Mouse (Mus musculus) heart, embryonic 14.5 days (tissue): ENCODE data around the gene Creb3l2. TPM values are rescaled to one million over a fixed set of nuclear protein-coding genes. Genes with fewer than 3 reads are reported as not detected.

Experiments used
- ATAC-seq: fragments of 200-750 bp; cut with Nextera tagmentation; 2 replicates; pipeline ENCODE4 v1.8.0; 2017; ENCODE audit warnings: low read depth, moderate TSS enrichment; ENCODE audit not compliant: insufficient number of reproducible peaks, insufficient read depth, low FRiP score
- H3K27ac ChIP-seq, 2 experiments: fragments of 200-500 bp in 1 of 2; fragments of 300-500 bp in 1 of 2; sonication (generic) in 1 of 2; replicated peaks in 1 of 2; 2 replicates each; pipeline ENCODE4 v1.5.1; 2012 to 2014; ENCODE audit warnings: low read depth in 2 of 2, low read length in 2 of 2, control low read depth in 1 of 2, mild to moderate bottlenecking in 1 of 2, mixed read lengths in 1 of 2; ENCODE audit not compliant: control insufficient read depth in 1 of 2, insufficient read depth in 1 of 2
- H3K27me3 ChIP-seq: fragments of 300-500 bp; sonication (generic); 2 replicates; pipeline ENCODE4 v1.6.1; 2014; ENCODE audit warnings: mild to moderate bottlenecking, low read length, control low read depth; ENCODE audit not compliant: control insufficient read depth, insufficient read depth
- H3K36me3 ChIP-seq: fragments of 300-500 bp; sonication (generic); 2 replicates; pipeline ENCODE4 v1.6.1; 2014; ENCODE audit warnings: mild to moderate bottlenecking, control low read depth, low read length, mixed read lengths; ENCODE audit not compliant: control insufficient read depth, insufficient read depth
- H3K4me1 ChIP-seq, 2 experiments: fragments of 200-500 bp in 1 of 2; fragments of 300-500 bp in 1 of 2; sonication (generic) in 1 of 2; 2 replicates each; pipeline ENCODE4 v1.6.1; 2012 to 2014; ENCODE audit warnings: low read length in 2 of 2, control low read depth in 1 of 2, mixed read lengths in 1 of 2; ENCODE audit not compliant: control insufficient read depth in 2 of 2, insufficient read depth in 2 of 2
- H3K4me2 ChIP-seq: fragments of 300-500 bp; sonication (generic); 2 replicates; pipeline ENCODE4 v1.6.1; 2014; ENCODE audit warnings: mild to moderate bottlenecking, low read length
- H3K4me3 ChIP-seq, 2 experiments: fragments of 200-500 bp in 1 of 2; fragments of 300-500 bp in 1 of 2; sonication (generic) in 1 of 2; 2 replicates each; pipeline ENCODE4 v1.5.1; 2012 to 2014; ENCODE audit warnings: low read length in 2 of 2, mild to moderate bottlenecking in 2 of 2, control low read depth in 1 of 2, low read depth in 1 of 2, moderate library complexity in 1 of 2; ENCODE audit not compliant: control insufficient read depth in 1 of 2, insufficient read depth in 1 of 2
- H3K9ac ChIP-seq: fragments of 300-500 bp; sonication (generic); 2 replicates; pipeline ENCODE4 v1.6.1; 2014; ENCODE audit warnings: mild to moderate bottlenecking, low read length
- H3K9me3 ChIP-seq: fragments of 300-500 bp; sonication (generic); 2 replicates; pipeline ENCODE4 v1.6.1; 2016; ENCODE audit warnings: low read length, control low read depth; ENCODE audit not compliant: control insufficient read depth
- WGBS: fragments of 180-500 bp; shearing (Covaris S2); extraction: QIAGEN DNeasy Blood & Tissue Kit; methylation state at CpG from one replicate; pipeline ENCODE4 v1.1.7; 2014; 5-methylcytosine and 5-hydroxymethylcytosine counted together
- polyA plus RNA-seq: library from polyadenylated mRNA; unstranded; fragments of >200 nt; fragmentation: Nextera tagmentation; extraction: Ambion mirVana; gene quantifications from 2 replicates; pipeline ENCODE4 v1.2.1, GENCODE M21; 2014

Creb3l2 gene
- polyA plus RNA-seq, 1 experiment from 2014 or later: 39.9 TPM

DNA sequence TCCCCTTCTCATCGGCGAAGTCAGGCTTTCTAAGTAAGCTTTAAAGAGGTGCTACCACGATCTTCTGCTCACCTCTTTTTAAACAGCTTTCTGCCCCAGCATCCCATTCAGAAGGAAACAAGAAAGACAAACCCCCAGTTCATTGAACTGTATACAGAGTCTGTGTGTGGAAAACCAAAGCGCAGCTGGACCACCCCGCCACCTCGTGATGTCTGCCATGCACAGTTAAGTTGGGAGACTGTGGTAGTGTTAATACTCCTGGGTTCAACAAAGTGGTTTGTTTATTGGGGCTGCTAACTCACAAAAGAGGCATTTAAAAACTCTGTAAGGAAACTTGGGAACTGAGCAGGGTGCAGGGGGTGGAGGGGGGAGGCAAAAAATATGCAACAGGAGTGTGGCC is 49.7 kb downstream of the Creb3l2 start:
- no peak overlapping the region for H3K4me2 ChIP-seq
- H3K36me3 ChIP-seq: peaks cover 10% of the 10 kb centered on the region; the same call in 1 of the 2 replicates
- no peaks in the 10 kb centered on the region for H3K27me3 ChIP-seq
- no peaks in the 10 kb centered on the region for H3K9me3 ChIP-seq
- no peak overlapping the region for H3K4me3 ChIP-seq
- H3K27ac ChIP-seq: peak overlapping the region in 1 of 2 experiments; percentile 53; a peak in 2 of 4 replicates
- WGBS: 84% methylated on average over 6 of the region's 6 CpGs
- no peak for ATAC-seq
- H3K4me1 ChIP-seq: peaks cover 47 to 98% of the 10 kb centered on the region in 2 experiments
- no peak overlapping the region; the same call in 1 of the 2 replicates for H3K9ac ChIP-seq

- no peaks in the 10 kb centered on the region for H3K27me3 ChIP-seq
- no peak overlapping the region for H3K4me2 ChIP-seq
- H3K4me3 ChIP-seq: no peak overlapping the region
- 53% methylated on average over 7 of the region's 7 CpGs for WGBS
- peak overlapping the region; percentile 42 to 53; a peak in 3 of 4 replicates for H3K27ac ChIP-seq
- 0 out of 2 replicates have a peak, but pooled peaks have one; percentile 14 for ATAC-seq
- no peaks in the 10 kb centered on the region for H3K9me3 ChIP-seq
- H3K36me3 ChIP-seq: peaks cover 6% of the 10 kb centered on the region; the same call in 1 of the 2 replicates
- H3K4me1 ChIP-seq: peaks cover 47 to 97% of the 10 kb centered on the region in 2 experiments
- H3K9ac ChIP-seq: no peak overlapping the region
These were observed 50.6 kb downstream of the Creb3l2 start for GRCm38 (mm10) chr6:37391313-37391712.

DNA sequence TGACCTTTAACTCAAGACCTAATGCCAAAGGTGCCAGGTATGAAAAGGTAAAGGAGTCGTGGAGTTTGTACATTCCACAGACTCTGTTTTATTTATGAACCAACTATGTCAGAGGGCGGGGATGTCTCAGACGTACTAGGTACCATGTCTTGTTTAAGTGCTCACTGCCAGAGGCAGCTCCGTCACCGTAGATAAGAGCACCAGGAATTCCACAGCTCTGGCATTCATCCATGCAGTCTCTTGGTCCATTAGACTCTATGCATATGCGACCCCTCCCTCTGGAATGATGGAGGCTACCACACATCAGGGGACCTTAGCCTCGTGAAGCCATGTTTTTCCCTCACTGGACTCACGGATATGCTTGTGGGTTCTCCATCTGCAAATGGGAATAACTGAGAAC is 53.0 kb downstream of the Creb3l2 start:
- WGBS: 12% methylated on average over 8 of the region's 8 CpGs
- Histone ChIP-seq H3K36me3 (peaks cover 11% of the 10 kb centered on the region; the same call in 1 of the 2 replicates), H3K27me3 (no peaks in the 10 kb centered on the region), H3K27ac (peak overlapping the region; percentile 75 to 76), H3K9me3 (no peaks in the 10 kb centered on the region), H3K4me2 (peak overlapping the region; percentile 34), H3K4me1 (peaks cover 42 to 96% of the 10 kb centered on the region in 2 experiments), H3K4me3 (no peak overlapping the region), H3K9ac (no peak overlapping the region)
- peak; percentile 78 for ATAC-seq

- Histone ChIP-seq H3K27ac (peak overlapping the region; percentile 75 to 76), H3K4me3 (no peak overlapping the region), H3K36me3 (peaks cover 13% of the 10 kb centered on the region; the same call in 1 of the 2 replicates), H3K9me3 (no peaks in the 10 kb centered on the region), H3K4me1 (peaks cover 42 to 96% of the 10 kb centered on the region in 2 experiments), H3K4me2 (peak overlapping the region; percentile 34), H3K9ac (no peak overlapping the region), H3K27me3 (no peaks in the 10 kb centered on the region)
- ATAC-seq: no peak
- 15% methylated on average over 6 of the region's 6 CpGs for WGBS
These were observed 53.4 kb downstream of the Creb3l2 start for GRCm38 (mm10) chr6:37388501-37388900.

- no peak overlapping the region for H3K4me3 ChIP-seq
- H3K4me1 ChIP-seq: peaks cover 37 to 87% of the 10 kb centered on the region in 2 experiments
- 76% methylated on average over 4 of the region's 4 CpGs for WGBS
- H3K9me3 ChIP-seq: no peaks in the 10 kb centered on the region
- H3K4me2 ChIP-seq: no peak overlapping the region
- peaks cover 13% of the 10 kb centered on the region; the same call in 1 of the 2 replicates for H3K36me3 ChIP-seq
- ATAC-seq: no peak
- H3K27ac ChIP-seq: peak overlapping the region in 1 of 2 experiments; percentile 76; a peak in 1 of 4 replicates
- H3K27me3 ChIP-seq: no peaks in the 10 kb centered on the region
- H3K9ac ChIP-seq: no peak overlapping the region
These were observed 54.7 kb downstream of the Creb3l2 start for GRCm38 (mm10) chr6:37387281-37387680.

DNA sequence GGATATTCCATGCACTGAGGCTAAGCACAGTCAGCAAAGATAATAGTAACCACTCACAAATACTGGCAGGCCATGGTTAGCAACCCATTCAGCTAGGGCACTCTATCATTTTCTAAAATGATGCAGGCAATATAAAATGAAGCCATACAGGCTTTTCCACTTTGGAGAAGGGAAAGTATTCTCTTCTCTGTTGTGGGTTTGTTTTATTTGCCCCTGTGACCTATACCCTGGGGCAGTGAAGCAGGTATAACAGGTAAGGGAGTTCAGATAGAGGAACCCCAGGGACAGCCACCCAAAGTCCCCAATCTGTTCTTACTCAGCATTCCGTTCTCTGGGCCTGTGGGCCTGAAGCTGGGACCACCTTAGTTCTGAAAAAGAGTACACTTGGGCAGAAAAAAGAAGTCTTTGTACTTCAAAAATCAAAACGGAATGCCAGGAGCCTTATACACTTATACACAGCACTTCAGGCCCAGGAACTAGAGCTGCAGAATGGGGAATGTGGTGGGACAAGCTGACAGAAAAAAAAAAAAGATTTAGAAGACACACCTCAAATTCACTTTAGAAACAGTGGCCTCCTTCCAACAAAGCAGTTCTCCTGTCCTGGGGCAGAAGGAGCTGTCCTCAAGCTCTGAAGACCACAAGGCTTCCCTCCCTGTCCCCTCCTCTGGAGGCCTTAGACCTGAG is 56.2 kb downstream of the Creb3l2 start:
- 80% methylated on average over 2 of the region's 2 CpGs for WGBS
- H3K9me3 ChIP-seq: no peaks in the 10 kb centered on the region
- H3K9ac ChIP-seq: 0 out of 2 replicates have a peak overlapping the region, but pooled peaks have one; percentile 6
- no peaks in the 10 kb centered on the region for H3K27me3 ChIP-seq
- peaks cover 15% of the 10 kb centered on the region; the same call in 1 of the 2 replicates for H3K36me3 ChIP-seq
- H3K4me2 ChIP-seq: no peak overlapping the region
- no peak overlapping the region; a peak in 1 of 4 replicates for H3K27ac ChIP-seq
- peaks cover 22 to 74% of the 10 kb centered on the region in 2 experiments for H3K4me1 ChIP-seq
- ATAC-seq: no peak
- no peak overlapping the region for H3K4me3 ChIP-seq

DNA sequence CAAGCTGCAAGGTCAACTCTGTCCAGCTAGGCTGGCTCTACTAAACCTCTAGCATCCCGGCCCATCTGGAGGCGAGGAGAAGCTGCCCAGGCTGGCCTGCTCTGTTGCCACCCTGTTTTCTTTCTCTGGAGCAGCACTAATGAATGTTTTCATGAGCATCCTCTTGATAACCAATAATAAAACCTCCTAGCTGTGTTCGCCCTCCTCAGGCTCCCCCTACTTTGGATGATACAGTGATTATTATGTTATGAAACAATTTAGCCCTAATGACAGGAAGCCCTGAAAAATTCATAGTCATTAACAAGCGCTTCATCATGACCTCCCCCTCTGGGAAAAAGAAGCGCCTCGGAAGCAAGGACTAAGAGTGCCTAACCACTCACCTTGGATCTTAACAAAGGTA is 59.2 kb downstream of the Creb3l2 start:
- Histone ChIP-seq H3K4me1 (peaks cover 12 to 49% of the 10 kb centered on the region in 2 experiments), H3K9ac (no peak overlapping the region), H3K4me2 (no peak overlapping the region), H3K27ac (no peak overlapping the region), H3K27me3 (no peaks in the 10 kb centered on the region), H3K4me3 (no peak overlapping the region), H3K36me3 (peaks cover 45% of the 10 kb centered on the region), H3K9me3 (no peaks in the 10 kb centered on the region)
- no peak for ATAC-seq
- 93% methylated on average over 6 of the region's 6 CpGs for WGBS
